ENCODE assay signal across 28 mouse cellular contexts in the genomic region with DNA sequence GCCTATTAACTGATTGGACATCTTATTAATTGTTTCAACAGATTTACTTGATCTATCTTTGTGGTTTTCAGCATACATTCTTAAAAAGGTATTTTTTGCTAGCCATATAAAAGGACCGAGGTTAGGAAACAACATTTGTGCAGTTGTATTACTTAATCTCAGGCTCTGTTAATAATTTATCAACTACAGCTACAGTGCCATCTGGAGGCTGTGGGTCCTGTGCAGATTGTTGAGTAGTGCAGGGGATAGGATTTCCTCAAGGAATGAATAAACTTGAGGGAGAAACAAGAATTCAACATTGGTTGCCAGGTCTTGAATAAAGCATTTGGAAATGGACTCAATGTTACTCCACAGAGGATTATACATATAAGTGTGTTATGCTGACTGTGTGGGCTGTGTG. TPM values are rescaled to one million over a fixed set of nuclear protein-coding genes. Genes with fewer than 3 reads are reported as not detected.
A peak's percentile ranks its signal among the peaks of the same experiment; 100 is the strongest.
DNase-seq lines count a peak whose midpoint lies in the region; TF ChIP-seq lines count a peak whose summit lies in the region.
"Had no signal": no experiment of that assay in that cellular context is flagged by ENCODE, and none has a peak within 500 bp of the region (broad histone marks: within the 10 kb centered on the region; RNA-seq: fewer than 3 reads in every experiment).

No protein-coding gene starts in this region.

- 92% methylated on average over 1 of the region's 1 CpGs for WGBS in thymus, adult 2 months

- no peak overlapping the region for H3K4me3 ChIP-seq in thymus, adult 2 months (ENCODE audit: control insufficient read depth, insufficient read depth, low read length)
- H3K4me3 ChIP-seq: embryonic facial prominence, embryonic 15.5 days; forebrain, embryonic 10.5 days; gastrocnemius, adult 2 months; heart, embryonic 13.5 days; hindbrain, embryonic 15.5 days; midbrain, embryonic 10.5 days had no signal

- no peaks in the 10 kb centered on the region for H3K4me1 ChIP-seq in thymus, adult 2 months (replicated peaks; ENCODE audit: control insufficient read depth, insufficient read depth, low read length)
- H3K4me1 ChIP-seq: embryonic facial prominence, embryonic 15.5 days; forebrain, embryonic 10.5 days; heart, embryonic 13.5 days; hindbrain, embryonic 15.5 days; midbrain, embryonic 10.5 days had no signal

- H3K27ac ChIP-seq in thymus, adult 2 months (ENCODE audit: control insufficient read depth, insufficient read depth, low read length) = no peak overlapping the region
- H3K27ac ChIP-seq: embryonic facial prominence, embryonic 15.5 days; forebrain, embryonic 10.5 days; gastrocnemius, adult 2 months; heart, embryonic 13.5 days; hindbrain, embryonic 15.5 days; macrophage; midbrain, embryonic 10.5 days had no signal

- no peaks in the 10 kb centered on the region for H3K27me3 ChIP-seq in thymus, adult 2 months (ENCODE audit: control insufficient read depth, insufficient read depth, low read length)
- H3K27me3 ChIP-seq: embryonic facial prominence, embryonic 15.5 days; heart, embryonic 13.5 days; hindbrain, embryonic 15.5 days had no signal

- H3K36me3 ChIP-seq in thymus, adult 2 months (ENCODE audit: control insufficient read depth, insufficient read depth, low read length) = no peaks in the 10 kb centered on the region
- H3K36me3 ChIP-seq: embryonic facial prominence, embryonic 15.5 days; forebrain, embryonic 10.5 days; G1E; heart, embryonic 13.5 days; hindbrain, embryonic 15.5 days; midbrain, embryonic 10.5 days had no signal

- intact Hi-C loops in heart, postnatal 25 days (cut with DNase I) = no loop called here

- peak; percentile 57 for DNase-seq in heart, adult 11 months
- DNase-seq in heart, postnatal 25 days (ENCODE audit: low spot score) = no peak
- peak; percentile 3 to 17 for DNase-seq in kidney, postnatal 36 days
- no peak for DNase-seq in kidney, adult 18-20 months
- peak; percentile 33 for DNase-seq in lung, postnatal 10 days
- no peak for DNase-seq in lung, postnatal 25 days (ENCODE audit: low spot score)
- no peak for DNase-seq in retina, embryonic 14.5 days (ENCODE audit: low spot score)
- DNase-seq in thymus, adult 2 months = no peak
- DNase-seq: adrenal gland, postnatal 25 days; cerebellum, adult 11-12 months; cerebellum, postnatal 14 days; embryo, embryonic 11 days; forebrain, postnatal 0 days; gastrocnemius, adult 2 months; heart, postnatal 36 days; left cerebral cortex, postnatal 4 days; right cerebral cortex, postnatal 4 days; thymus, postnatal 14 days had no signal

- TF ChIP-seq POLR2A in thymus, adult 2 months (IDR thresholded peaks at IDR 0.05; ENCODE audit: control insufficient read depth, extremely low read depth, insufficient read depth, low read length, poor library complexity) = no peak

- TF ChIP-seq CTCF in thymus, adult 2 months (IDR thresholded peaks at IDR 0.05; ENCODE audit: borderline replicate concordance, control insufficient read depth, extremely low read depth, insufficient read depth, low read length, poor library complexity) = no peak

RNA-seq across cellular contexts. Expression of a gene that starts 53.9 kb away (rescaled TPM):
- total RNA-seq in heart, postnatal 25 days (2021) = under 1 TPM in 1 of 2 experiments, not detected in 1; 0.16 TPM
- polyA plus RNA-seq in thymus, adult 2 months (2012; rRNA removed) = 0.17 and 0.22 TPM in 2 replicates
- total RNA-seq: adrenal gland, postnatal 25 days; gastrocnemius, adult 2 months; layer of hippocampus, adult 8-10 months; left cerebral cortex, adult 18-20 months had no signal
- polyA plus RNA-seq: forebrain, postnatal 0 days; G1E; hindbrain, embryonic 15.5 days; neural tube, embryonic 11.5 days had no signal

Comparison
In these comparisons a context has a peak if more than half of its experiments do, and no peak if none do; other contexts are left out.
1. DNase-seq: peak in heart, adult 11 months (single experiment), kidney, postnatal 36 days (2 of 2) and lung, postnatal 10 days (single experiment); none in heart, postnatal 25 days (single experiment), kidney, adult 18-20 months (single experiment), lung, postnatal 25 days (single experiment), retina, embryonic 14.5 days (single experiment) and thymus, adult 2 months (single experiment).